Mouse (Mus musculus) 3134 (cell line): ENCODE measurements around the gene Elk3.
"Not testable (repeated sequence)": the region's sequence is repeated elsewhere in the genome, so short reads cannot be mapped to it uniquely, and the experiment has no call there.

Experiments used
- DNase-seq: peaks from one replicate; pipeline ENCODE4 v3.0.0-alpha.2; 2011; ENCODE audit warnings: low spot score; ENCODE audit not compliant: insufficient read length; ENCODE audit errors: extremely low read depth

Elk3 gene

GRCm38 (mm10) chr10:93310721-93311411 is at the start of gene Elk3:
Gene Elk3 (minus strand): TSS chr10:93311135.
- DNase-seq: peak; percentile 74

DNA sequence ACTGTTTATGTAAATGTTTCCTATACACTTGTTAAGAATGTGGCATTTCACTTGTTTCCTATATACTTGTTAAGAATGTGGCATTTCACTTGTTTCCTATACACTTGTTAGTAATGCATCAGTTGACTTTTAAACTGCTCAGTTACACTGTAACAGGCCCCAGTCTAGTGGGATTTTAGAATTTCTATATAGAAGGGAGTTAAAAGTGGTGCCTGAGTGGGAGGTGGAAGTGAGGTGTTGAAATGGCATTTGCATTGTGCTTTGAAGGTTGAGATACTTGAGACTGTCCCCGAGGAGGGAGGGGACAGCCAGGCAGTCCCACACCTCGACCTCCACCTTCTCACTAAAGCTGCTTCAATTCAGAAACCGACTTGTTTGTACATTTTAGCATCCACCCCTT is 49.7 kb upstream of the Elk3 start:
- DNase-seq: no peak

DNA sequence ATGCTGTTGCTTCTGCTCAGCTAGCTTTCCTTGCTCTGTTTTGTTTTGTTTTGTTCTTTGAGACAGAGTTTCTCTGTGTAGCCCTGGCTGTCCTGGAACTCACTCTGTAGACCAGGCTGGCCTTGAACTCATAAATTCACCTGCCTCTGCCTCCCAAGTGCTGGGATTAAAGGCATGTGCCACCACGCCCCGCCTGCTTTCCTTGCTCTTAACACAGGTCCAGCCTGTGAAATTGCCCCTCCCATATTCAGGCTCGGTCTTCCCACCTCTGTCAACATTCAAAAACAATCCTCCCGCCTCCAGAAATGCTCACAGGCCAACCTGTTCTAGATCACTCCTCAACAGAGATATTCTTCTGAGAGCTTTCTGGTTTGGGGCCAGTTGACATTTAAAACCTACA is 49.3 kb upstream of the Elk3 start:
- not testable (repeated sequence) for DNase-seq

- DNase-seq: no peak
Observed at GRCm38 (mm10) chr10:93359339-93359863, 48.5 kb upstream of the Elk3 start.

DNA sequence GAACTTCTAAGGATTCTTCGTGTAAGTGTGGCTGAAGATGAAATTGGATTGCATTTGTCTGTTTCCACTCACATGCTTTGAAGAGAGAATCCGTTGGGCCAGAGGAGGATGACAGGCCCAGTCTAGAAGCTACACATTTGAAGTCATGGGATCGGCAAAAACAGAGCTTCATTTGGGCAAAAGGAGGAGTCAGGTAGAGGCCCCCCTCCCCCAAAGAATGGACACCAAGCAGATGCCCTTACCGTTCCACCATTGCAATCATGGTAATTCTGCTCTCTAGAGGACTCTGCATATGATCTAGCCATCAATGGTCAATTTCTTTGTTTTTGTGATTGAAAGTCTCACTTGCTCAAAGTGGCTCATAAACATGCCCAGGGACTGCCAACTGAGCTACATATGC is 47.9 kb upstream of the Elk3 start:
- no peak for DNase-seq

GRCm38 (mm10) chr10:93357162-93357561 is 46.2 kb upstream of the Elk3 start:
- DNase-seq: peak; percentile 55

- DNase-seq: no peak
Observed at GRCm38 (mm10) chr10:93356122-93356521, 45.2 kb upstream of the Elk3 start.

DNA sequence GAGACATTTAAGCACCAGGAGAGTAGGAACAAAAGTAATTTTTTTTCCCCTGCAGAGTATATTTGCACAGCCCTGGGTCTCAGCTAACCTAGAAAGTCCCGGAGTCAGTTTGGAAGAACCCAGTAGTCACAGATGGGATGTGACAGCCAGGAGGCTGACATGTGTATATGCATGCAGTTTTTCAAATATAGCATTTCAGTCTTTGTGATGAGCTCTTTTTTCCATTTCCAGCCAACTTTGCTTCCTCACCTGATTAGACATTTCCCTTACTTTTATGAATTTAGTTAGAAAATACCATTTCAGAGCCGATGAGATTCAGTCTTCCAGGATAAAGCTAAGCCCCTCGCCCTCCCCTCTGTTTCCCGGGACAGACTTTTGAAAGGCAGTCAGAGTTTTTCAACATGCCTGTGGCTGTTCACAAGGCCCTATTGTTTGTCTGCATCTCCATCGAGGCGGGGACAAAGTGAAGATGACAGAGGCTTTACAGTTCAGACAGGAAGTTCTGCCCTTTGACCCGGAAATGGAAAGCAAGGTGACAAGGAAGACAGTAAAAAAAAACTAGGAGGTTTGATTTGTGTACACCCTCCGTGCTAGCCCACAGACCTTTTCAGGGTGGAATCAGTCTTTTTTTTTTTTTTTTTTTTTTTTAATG is 44.5 kb upstream of the Elk3 start:
- no peak for DNase-seq

DNA sequence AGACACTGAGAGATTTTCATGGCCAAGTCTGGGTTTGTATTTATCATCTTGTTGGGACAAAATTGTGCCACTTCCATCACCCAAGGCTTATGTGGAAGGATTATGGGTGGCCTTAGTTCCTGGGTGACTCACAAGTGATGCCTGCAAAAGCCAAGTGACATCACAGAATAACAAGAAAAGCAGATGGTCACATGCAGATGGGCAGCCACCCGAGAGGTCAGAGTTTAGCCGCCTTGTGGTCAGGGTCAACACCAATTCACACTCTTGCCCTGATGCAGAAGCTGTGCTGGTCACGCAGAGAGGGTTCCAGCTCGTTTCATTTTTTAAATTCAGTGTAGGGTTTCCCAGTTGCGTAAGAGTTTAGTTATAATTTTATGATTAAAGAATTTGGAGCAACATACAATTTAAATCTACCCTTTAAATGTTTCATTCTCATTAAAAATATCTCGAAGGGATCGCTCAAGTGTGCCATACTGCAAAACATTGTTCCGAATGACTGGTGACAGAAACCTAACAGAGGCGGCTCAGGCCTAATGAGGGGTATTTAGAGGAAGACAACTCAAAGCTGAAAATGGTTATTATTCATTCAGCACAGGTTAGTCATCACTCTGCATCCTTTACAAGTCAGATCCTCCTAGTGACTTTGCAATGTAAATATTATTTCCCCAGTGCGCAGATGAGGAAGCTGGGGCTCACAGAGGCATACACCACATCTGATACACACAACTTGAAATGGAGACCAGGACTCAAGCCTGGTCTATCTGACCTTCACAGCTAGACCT is 42.8 kb upstream of the Elk3 start:
- DNase-seq: peak; percentile 47

DNA sequence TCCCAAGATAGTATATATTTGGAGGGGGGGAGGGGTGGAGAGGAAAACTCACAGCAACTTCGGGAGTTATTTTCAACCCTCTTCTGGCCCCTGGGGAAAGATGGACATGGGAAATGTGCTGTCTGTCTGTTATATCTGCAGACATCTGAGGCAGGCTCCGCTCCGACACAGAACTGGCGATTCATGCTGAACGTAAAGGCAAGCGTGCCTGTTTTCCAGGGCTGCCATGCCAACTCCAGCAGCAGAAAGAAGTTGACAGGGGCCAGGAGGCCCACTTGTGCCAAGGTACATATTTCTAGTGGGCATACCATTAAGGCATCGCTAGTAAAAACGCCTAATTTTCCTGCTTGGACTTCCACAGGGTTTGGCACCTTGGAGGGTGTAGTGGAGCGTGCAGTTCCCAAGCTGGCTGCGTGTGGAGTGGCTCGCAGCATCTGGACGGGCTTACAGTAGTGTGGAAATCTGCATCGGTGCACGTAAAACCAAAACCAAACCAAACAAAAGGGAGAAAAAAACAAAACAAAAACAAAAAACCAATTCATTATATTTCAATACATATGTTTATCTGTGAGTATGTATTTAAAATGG is 37.1 kb upstream of the Elk3 start:
- no peak for DNase-seq

DNA sequence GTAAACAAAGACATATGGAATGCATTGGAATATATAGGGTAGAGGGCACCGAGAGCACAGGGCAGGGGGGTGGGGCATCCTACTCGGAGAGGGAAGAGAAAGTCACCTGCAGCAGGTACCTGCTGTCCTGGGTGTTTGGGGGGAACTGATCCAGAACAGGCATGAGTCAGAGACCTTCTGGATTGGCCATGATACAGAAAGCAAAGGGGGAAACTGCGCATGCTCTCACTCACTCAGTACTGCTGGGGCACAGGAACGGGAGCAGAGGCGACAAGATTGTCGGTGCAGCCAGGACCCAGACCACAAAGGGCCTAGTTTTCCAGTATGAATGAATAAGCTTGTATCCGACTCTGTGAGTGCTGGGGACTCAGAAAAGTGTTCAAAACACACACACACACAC is 36.5 kb upstream of the Elk3 start:
- DNase-seq: no peak

- no peak for DNase-seq
Observed at GRCm38 (mm10) chr10:93346208-93346936, 35.4 kb upstream of the Elk3 start.

GRCm38 (mm10) chr10:93345497-93345896 is 34.6 kb upstream of the Elk3 start:
- no peak for DNase-seq

- DNase-seq: peak; percentile 71
Observed at GRCm38 (mm10) chr10:93343469-93343868, 32.5 kb upstream of the Elk3 start.

DNA sequence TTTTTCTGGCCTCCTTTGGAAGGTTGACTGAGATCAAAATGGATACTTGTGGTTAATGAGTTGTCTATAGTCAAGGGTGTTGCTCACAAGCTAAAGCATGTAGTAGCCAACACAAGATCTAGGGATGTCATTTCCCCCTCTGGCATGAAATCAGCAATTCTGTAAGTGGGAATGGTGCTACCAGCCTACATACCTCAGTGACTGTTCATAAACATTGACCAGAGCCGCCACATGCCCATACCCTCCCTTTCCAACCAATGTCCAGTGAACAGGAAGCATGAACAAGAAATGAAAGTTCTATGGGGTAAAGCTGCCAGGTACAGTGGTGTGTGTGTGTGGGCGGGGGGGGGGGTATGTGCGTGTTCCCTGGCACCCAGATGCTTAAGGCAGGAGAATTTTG is 32.1 kb upstream of the Elk3 start:
- no peak for DNase-seq

- DNase-seq: peak; percentile 68
Observed at GRCm38 (mm10) chr10:93338526-93338925, 27.6 kb upstream of the Elk3 start.

DNA sequence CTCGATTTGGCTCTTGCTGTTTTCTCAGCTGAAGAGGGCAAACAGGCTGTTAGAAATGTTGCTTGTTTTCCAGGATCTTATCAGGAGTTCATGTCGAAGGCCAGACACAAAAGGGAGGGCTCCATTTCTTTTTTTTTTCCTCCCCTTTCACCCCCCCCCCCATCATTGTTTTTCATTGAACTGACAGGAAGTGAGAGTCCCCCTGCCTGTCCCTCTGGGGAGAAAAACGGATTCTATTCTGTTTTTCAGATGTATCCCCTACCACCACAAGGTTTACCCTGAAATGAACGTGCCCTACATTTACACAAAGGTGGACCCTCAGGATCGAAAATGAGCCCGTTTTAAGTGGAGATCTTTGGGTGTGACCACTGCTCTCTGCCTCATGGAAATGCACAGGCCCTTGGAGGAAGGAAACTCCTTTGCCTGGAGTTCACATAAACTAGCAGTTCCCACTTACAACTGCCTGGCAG is 25.6 kb upstream of the Elk3 start:
- DNase-seq: no peak

DNA sequence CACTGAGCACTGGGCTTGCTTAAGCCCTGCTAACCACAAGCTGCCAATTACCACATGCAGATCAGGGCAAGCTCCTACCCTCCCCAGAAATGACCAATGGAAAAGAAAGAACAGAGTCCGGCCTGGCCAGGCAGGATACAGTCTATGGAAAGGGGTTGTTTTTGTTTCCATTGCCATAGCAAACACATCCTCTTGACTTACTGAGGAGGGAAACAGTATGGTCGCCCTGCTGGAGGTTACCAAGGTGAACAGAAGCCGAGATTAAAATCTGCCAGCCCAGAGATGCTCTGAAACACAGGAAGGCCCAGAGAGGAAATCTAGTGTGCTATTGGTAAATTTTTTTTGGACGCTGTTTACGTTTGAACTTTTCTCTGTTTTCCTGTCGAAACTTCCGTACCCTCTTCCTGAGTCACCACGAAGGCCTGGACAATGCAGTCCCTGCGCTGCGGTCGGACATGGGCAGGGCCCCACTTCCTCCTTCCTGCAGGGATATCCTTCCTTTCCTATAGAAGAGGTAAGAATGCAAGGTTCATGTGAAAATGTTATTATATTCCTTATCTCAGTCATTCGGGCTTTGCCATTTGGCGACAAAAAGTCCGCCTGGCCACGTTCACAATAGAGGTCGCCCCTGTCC is 25.0 kb upstream of the Elk3 start:
- no peak for DNase-seq

GRCm38 (mm10) chr10:93335001-93335400 is 24.1 kb upstream of the Elk3 start:
- DNase-seq: no peak

- no peak for DNase-seq
Observed at GRCm38 (mm10) chr10:93333239-93333638, 22.3 kb upstream of the Elk3 start.
